Mouse (Mus musculus) ES-E14 (cell line): Measurements from ENCODE around the gene Kcnc1. TPM values are rescaled to one million over a fixed set of nuclear protein-coding genes. Genes with fewer than 3 reads are reported as not detected.

Experiments
- DNase-seq: peaks from one replicate; pipeline ENCODE4 v3.0.0-alpha.2; 2013; ENCODE audit warnings: low read depth, low spot score
- H3K27ac ChIP-seq: 2 replicates; pipeline ENCODE4 v1.5.1; 2012; ENCODE audit warnings: low read depth, mild to moderate bottlenecking, low read length, moderate library complexity, mixed read lengths; ENCODE audit not compliant: poor library complexity, insufficient read depth, severe bottlenecking
- H3K36me3 ChIP-seq: 2 replicates; pipeline ENCODE4 v1.6.1; 2012; ENCODE audit warnings: mild to moderate bottlenecking, low read length, moderate library complexity, mixed read lengths; ENCODE audit not compliant: control insufficient read depth, poor library complexity, insufficient read depth, severe bottlenecking
- H3K4me1 ChIP-seq, 2 experiments: fragments of 150-350 bp in 1 of 2; sonication (generic) in 1 of 2; 2 replicates each; pipeline ENCODE4 v1.6.1; 2012; ENCODE audit warnings: low read length in 2 of 2, mild to moderate bottlenecking in 1 of 2, mixed read lengths in 1 of 2; ENCODE audit not compliant: control insufficient read depth in 2 of 2, insufficient read depth in 2 of 2, poor library complexity in 1 of 2
- H3K4me3 ChIP-seq, 2 experiments: fragments of 150-350 bp in 1 of 2; sonication (generic) in 1 of 2; 2 replicates each; pipeline ENCODE4 v1.5.1; 2012; ENCODE audit warnings: low read length in 2 of 2, low read depth in 1 of 2, mild to moderate bottlenecking in 1 of 2, mixed read lengths in 1 of 2; ENCODE audit not compliant: insufficient read depth in 1 of 2, poor library complexity in 1 of 2, severe bottlenecking in 1 of 2
- H3K9ac ChIP-seq: 2 replicates; pipeline ENCODE4 v1.6.1; 2012; ENCODE audit warnings: low read depth, mild to moderate bottlenecking, low read length, mixed read lengths; ENCODE audit not compliant: poor library complexity, insufficient read depth, severe bottlenecking
- H3K9me3 ChIP-seq: fragments of 150-350 bp; sonication (generic); 2 replicates; pipeline ENCODE4 v1.6.1; 2012; ENCODE audit warnings: low read depth, mild to moderate bottlenecking, low read length; ENCODE audit not compliant: control insufficient read depth, insufficient read depth
- CHD2 ChIP-seq: IDR thresholded peaks from 2 replicates; pipeline ENCODE4 v1.6.1; 2014; ENCODE audit warnings: mild to moderate bottlenecking, low read depth, low read length, inconsistent platforms
- HCFC1 ChIP-seq: IDR thresholded peaks from 2 replicates; pipeline ENCODE4 v1.6.1; 2012; ENCODE audit warnings: low read length, inconsistent platforms, borderline replicate concordance; ENCODE audit not compliant: insufficient read depth
- MAFK ChIP-seq: IDR thresholded peaks from 2 replicates; pipeline ENCODE4 v1.6.1; 2014; ENCODE audit warnings: mild to moderate bottlenecking, low read depth, low read length, inconsistent platforms; ENCODE audit not compliant: insufficient read depth
- ZC3H11A ChIP-seq: IDR thresholded peaks from 2 replicates; pipeline ENCODE4 v1.6.1; 2012; ENCODE audit warnings: low read depth, mild to moderate bottlenecking, inconsistent platforms, low read length, borderline replicate concordance
- ZNF384 ChIP-seq: IDR thresholded peaks from 2 replicates; pipeline ENCODE4 v1.6.1; 2012; ENCODE audit warnings: low read depth, low read length, inconsistent platforms
- in situ Hi-C, 2 experiments: fragments of 600-800 bp; cut with MboI; formaldehyde crosslinking; loops; one replicate each; pipeline ENCODE4 v1.15.1; 2025; ENCODE audit warnings: low sequenced_read_pairs in 2 of 2, inconsistent platforms in 1 of 2; ENCODE audit not compliant: unreplicated experiment in 2 of 2
- total RNA-seq: library from RNA; depleted of rRNA; stranded (reverse); fragments of 300-350 nt; gene quantifications from 2 replicates; pipeline ENCODE4 v1.2.3, GENCODE M21; 2012

Kcnc1 gene
- total RNA-seq, 1 experiment: 0.18 TPM

GRCm38 (mm10) chr7:46457889-46458288 is 61.6 kb downstream of the Kcnc1 start:
- H3K9me3 ChIP-seq: no peaks in the 10 kb centered on the region
- no peaks in the 10 kb centered on the region for H3K4me1 ChIP-seq
- no peak overlapping the region for H3K9ac ChIP-seq
- DNase-seq: no peak
- H3K36me3 ChIP-seq: no peaks in the 10 kb centered on the region
- H3K4me3 ChIP-seq: no peak overlapping the region
- no peak overlapping the region for H3K27ac ChIP-seq
- TF ChIP-seq ZNF384 (no peak), CHD2 (no peak), MAFK (no peak), HCFC1 (no peak), ZC3H11A (no peak)
- in situ Hi-C loops: no loop called here

- in situ Hi-C loops: no loop called here
- TF ChIP-seq HCFC1 (no peak), MAFK (no peak), ZC3H11A (no peak), ZNF384 (no peak), CHD2 (no peak)
These were observed 62.9 kb downstream of the Kcnc1 start for GRCm38 (mm10) chr7:46459200-46459599.

GRCm38 (mm10) chr7:46459605-46460245 is 63.4 kb downstream of the Kcnc1 start:
- Histone ChIP-seq H3K4me3 (no peak overlapping the region), H3K27ac (no peak overlapping the region), H3K36me3 (no peaks in the 10 kb centered on the region), H3K9me3 (no peaks in the 10 kb centered on the region), H3K9ac (no peak overlapping the region), H3K4me1 (no peaks in the 10 kb centered on the region)
- TF ChIP-seq MAFK (no peak), ZNF384 (no peak), CHD2 (no peak), HCFC1 (no peak), ZC3H11A (no peak)
- DNase-seq: no peak
- in situ Hi-C loops: no loop called here

More at GRCm38 (mm10) chr7:46459200-46459599, 62.9 kb downstream of the Kcnc1 start:
- Histone ChIP-seq H3K9ac (no peak overlapping the region), H3K9me3 (no peaks in the 10 kb centered on the region), H3K36me3 (no peaks in the 10 kb centered on the region), H3K4me1 (no peaks in the 10 kb centered on the region), H3K27ac (no peak overlapping the region), H3K4me3 (no peak overlapping the region)
- no peak for DNase-seq

DNA sequence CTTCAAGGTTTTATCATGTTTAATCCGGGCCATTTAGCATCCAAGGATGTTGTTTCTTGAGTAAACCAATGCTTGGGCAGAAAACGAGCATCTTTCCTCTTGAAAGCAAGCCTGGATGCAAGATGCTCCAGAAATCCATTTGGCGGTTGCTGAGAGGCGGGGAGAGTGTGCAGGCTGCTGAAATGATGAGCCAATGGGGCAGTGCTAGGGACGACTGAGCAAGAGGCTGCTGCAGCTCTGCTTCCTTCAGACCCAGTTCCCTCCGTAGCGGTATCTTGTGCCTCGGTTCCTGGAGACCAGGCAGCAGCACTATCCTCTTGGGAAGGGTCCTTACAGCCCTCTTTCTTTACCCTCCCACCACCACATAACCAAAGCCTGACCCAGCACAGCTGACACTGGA is 66.0 kb downstream of the Kcnc1 start:
- H3K9ac ChIP-seq: no peak overlapping the region
- no peaks in the 10 kb centered on the region for H3K4me1 ChIP-seq
- no peaks in the 10 kb centered on the region for H3K36me3 ChIP-seq
- no peak overlapping the region for H3K4me3 ChIP-seq
- in situ Hi-C loops: no loop called here
- DNase-seq: no peak
- H3K9me3 ChIP-seq: no peaks in the 10 kb centered on the region
- TF ChIP-seq HCFC1: no peak
- no peak for TF ChIP-seq CHD2
- no peak for TF ChIP-seq ZNF384
- TF ChIP-seq MAFK: no peak
- no peak for TF ChIP-seq ZC3H11A
- H3K27ac ChIP-seq: no peak overlapping the region

DNA sequence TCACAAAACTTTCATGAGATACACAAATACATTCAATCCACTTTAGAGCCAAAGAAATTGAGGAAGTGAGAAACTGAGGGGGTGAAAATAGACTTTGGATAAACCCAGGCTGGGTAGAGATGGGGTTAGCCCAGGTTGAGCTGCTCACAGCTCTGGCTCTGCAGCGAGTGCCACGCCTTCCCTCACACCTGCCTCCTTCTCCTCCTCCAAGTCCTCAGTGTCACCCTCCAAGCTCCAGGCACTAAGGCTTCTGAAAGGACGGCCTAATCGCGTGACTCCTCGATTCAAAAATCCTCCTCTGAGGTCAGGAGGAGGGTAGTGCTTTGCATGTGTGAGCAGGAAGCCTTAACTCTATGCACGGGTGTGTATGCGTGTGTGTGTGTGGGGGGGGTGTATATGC is 66.8 kb downstream of the Kcnc1 start:
- DNase-seq: no peak
- in situ Hi-C loops: no loop called here
- no peaks in the 10 kb centered on the region for H3K9me3 ChIP-seq
- no peak overlapping the region for H3K4me3 ChIP-seq
- H3K36me3 ChIP-seq: no peaks in the 10 kb centered on the region
- TF ChIP-seq HCFC1: no peak
- no peak for TF ChIP-seq CHD2
- H3K9ac ChIP-seq: no peak overlapping the region
- no peak overlapping the region for H3K27ac ChIP-seq
- H3K4me1 ChIP-seq: no peaks in the 10 kb centered on the region
